Mouse (Mus musculus): ENCODE results near the gene Dnase2a. TPM values are rescaled to one million over a fixed set of nuclear protein-coding genes. Genes with fewer than 3 reads are reported as not detected.

Gene Dnase2a
- polyA plus RNA-seq, 1 experiment from 2014 or later, result 5.5 TPM

DNA sequence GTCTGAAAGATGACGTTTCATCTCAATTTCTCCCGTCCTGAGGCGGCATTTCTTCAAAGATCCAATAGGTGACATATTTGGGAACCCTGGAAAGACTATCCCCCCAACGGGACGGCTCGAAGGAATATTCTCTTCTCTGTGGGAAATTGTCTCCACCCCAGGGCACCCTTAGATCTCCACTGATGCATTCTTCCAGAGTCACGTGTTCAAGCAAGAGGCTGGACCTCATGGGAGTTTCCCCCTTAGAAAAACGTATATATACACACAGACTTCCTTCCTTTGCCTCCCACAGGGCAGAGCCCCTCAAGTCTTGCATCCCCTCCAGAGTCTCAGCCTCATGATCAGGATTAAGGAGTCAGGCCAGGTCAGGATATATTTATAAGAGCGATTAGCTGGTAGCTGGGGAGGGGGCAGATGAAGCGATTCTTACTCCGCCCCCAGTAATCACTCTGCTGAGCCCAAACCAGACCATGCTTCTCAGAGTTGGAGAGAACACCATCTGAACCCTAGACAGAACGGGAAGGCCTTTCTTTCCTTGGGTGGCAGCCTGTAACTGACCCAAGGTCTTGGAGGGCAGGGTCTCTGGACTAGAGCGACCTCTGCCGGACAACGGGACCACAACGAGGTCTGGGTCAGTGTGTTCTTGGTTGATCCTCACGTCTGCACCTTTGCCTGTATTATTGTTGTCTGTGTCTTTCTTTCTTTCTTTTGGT is 38.3 kb downstream of the Dnase2a start, which contains the start of gene Rtbdn:
TSS of gene Rtbdn (plus strand) at position 464 of the 713 bp plus-strand sequence.
- Histone ChIP-seq H3K36me3 (ENCODE audit: control insufficient read depth, insufficient read depth, low read length) (no peaks in the 10 kb centered on the region), H3K4me3 (ENCODE audit: control insufficient read depth in 1 of 2, insufficient read depth in 1 of 2, low read depth in 1 of 2, low read length in 2 of 2) (peak within 1 kb of the TSS; percentile 8 to 39; a peak in 3 of 4 replicates), H3K4me2 (ENCODE audit: low read length) (peak within 1 kb of the TSS; percentile 64), H3K27me3 (ENCODE audit: control insufficient read depth, insufficient read depth, low read length) (peaks cover 82% of the 10 kb centered on the region), H3K4me1 (ENCODE audit: control insufficient read depth in 2 of 2, insufficient read depth in 2 of 2, low read length in 2 of 2) (peaks cover 0 to 8% of the 10 kb centered on the region in 2 experiments; a peak in 1 of 4 replicates), H3K9me3 (ENCODE audit: control insufficient read depth, low read length) (no peaks in the 10 kb centered on the region), H3K27ac (replicated peaks in 1 of 2; ENCODE audit: control insufficient read depth in 1 of 2, insufficient read depth in 1 of 2, low read depth in 2 of 2, low read length in 2 of 2) (no peak within 1 kb of the TSS), H3K9ac (ENCODE audit: low read length) (no peak within 1 kb of the TSS)
- no peak for ATAC-seq (ENCODE audit: insufficient number of reproducible peaks, insufficient read depth, low FRiP score, low read depth)
- 12% methylated on average over 17 of the region's 17 CpGs for WGBS

DNA sequence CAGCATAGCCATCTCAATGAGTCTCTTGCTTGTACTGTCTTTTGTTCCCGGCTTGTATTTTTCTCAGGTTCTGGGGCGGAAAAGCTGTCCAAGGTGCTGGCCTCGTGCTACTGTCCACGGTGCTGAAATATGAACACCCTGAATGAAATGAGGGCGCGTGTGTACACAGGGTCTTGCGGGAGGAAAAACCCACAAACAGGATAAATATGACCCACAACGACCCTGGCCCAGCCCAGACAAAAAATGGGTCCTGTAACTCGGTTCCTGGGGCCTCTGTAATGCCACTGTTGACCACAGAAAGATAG is 38.8 kb downstream of the Dnase2a start:
- no peak for ATAC-seq (ENCODE audit: insufficient number of reproducible peaks, insufficient read depth, low FRiP score, low read depth)

DNA sequence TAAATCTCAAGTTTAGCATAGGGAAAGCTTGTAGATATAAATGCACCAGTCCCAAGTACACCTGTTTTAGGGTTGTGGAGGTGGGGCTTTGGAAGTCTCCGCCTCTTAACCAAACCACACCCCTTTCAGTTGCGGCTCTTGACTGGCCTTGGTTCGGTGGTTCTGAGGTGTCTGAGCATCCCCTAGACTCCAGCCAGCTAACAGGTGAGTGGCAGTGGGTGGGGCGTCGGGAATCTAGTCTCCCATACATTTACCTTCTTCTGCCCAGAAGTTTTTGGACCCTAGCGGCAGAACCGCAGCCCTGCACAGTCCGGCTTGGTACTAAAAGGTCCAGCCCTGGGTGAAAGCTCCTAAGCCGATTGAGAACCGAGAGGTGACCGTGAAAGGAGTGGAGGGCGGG is 41.4 kb downstream of the Dnase2a start:
- Histone ChIP-seq H3K4me3 (ENCODE audit: control insufficient read depth in 1 of 2, insufficient read depth in 1 of 2, low read depth in 1 of 2, low read length in 2 of 2) (no peak overlapping the region), H3K9me3 (ENCODE audit: control insufficient read depth, low read length) (no peaks in the 10 kb centered on the region), H3K9ac (ENCODE audit: low read length) (no peak overlapping the region), H3K4me2 (ENCODE audit: low read length) (no peak overlapping the region), H3K4me1 (ENCODE audit: control insufficient read depth in 2 of 2, insufficient read depth in 2 of 2, low read length in 2 of 2) (peaks cover 3 to 8% of the 10 kb centered on the region in 2 experiments; a peak in 2 of 4 replicates), H3K36me3 (ENCODE audit: control insufficient read depth, insufficient read depth, low read length) (no peaks in the 10 kb centered on the region), H3K27me3 (ENCODE audit: control insufficient read depth, insufficient read depth, low read length) (peaks cover 66% of the 10 kb centered on the region), H3K27ac (replicated peaks in 1 of 2; ENCODE audit: control insufficient read depth in 1 of 2, insufficient read depth in 1 of 2, low read depth in 2 of 2, low read length in 2 of 2) (no peak overlapping the region)
- no peak for ATAC-seq (ENCODE audit: insufficient number of reproducible peaks, insufficient read depth, low FRiP score, low read depth)
- WGBS, result 24% methylated on average over 12 of the region's 12 CpGs

More for the DNA sequence above, 38.8 kb downstream of the Dnase2a start:
- Histone ChIP-seq H3K9me3 (ENCODE audit: control insufficient read depth, low read length) (no peaks in the 10 kb centered on the region), H3K36me3 (ENCODE audit: control insufficient read depth, insufficient read depth, low read length) (no peaks in the 10 kb centered on the region), H3K27me3 (ENCODE audit: control insufficient read depth, insufficient read depth, low read length) (peaks cover 82% of the 10 kb centered on the region), H3K4me2 (ENCODE audit: low read length) (no peak overlapping the region), H3K27ac (replicated peaks in 1 of 2; ENCODE audit: control insufficient read depth in 1 of 2, insufficient read depth in 1 of 2, low read depth in 2 of 2, low read length in 2 of 2) (no peak overlapping the region), H3K9ac (ENCODE audit: low read length) (no peak overlapping the region), H3K4me3 (ENCODE audit: control insufficient read depth in 1 of 2, insufficient read depth in 1 of 2, low read depth in 1 of 2, low read length in 2 of 2) (no peak overlapping the region), H3K4me1 (ENCODE audit: control insufficient read depth in 2 of 2, insufficient read depth in 2 of 2, low read length in 2 of 2) (peaks cover 0 to 8% of the 10 kb centered on the region in 2 experiments; a peak in 1 of 4 replicates)
- 14% methylated on average over 9 of the region's 9 CpGs for WGBS

DNA sequence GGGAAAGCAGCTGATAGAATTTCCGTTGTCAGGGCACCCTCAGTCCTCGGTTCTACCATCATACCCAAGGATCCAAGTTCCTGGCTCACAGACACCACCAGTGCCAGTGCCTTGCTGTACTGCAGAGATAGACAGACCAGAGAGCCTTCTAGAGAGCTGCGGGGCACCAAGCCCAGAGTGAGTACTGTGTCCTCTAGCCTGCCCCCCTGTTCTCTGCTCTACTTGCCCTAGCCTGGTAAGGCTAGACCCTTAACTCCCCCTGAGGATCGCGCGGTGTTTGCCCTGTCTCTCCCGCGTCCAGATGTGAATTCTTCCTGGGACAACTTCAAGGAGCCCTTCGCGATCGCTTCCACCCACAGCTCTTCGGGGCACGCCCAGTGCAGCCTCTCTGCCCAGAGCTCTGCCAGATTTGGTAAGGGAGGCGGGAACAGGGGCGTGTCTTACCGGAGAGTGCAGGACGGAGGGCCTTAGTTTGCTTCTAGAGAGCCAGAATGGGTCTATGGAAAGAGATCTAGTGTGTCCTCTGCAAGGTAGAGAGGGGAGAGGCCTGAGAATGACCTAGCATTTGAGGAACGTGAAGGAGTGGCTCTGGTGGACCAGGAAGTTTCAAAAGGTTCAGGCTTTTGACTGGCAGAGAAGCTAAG is 44.4 kb downstream of the Dnase2a start:
- Histone ChIP-seq H3K9me3 (ENCODE audit: control insufficient read depth, low read length) (no peaks in the 10 kb centered on the region), H3K27me3 (ENCODE audit: control insufficient read depth, insufficient read depth, low read length) (peaks cover 38% of the 10 kb centered on the region), H3K9ac (ENCODE audit: low read length) (no peak overlapping the region), H3K27ac (replicated peaks in 1 of 2; ENCODE audit: control insufficient read depth in 1 of 2, insufficient read depth in 1 of 2, low read depth in 2 of 2, low read length in 2 of 2) (no peak overlapping the region), H3K4me3 (ENCODE audit: control insufficient read depth in 1 of 2, insufficient read depth in 1 of 2, low read depth in 1 of 2, low read length in 2 of 2) (0 out of 4 replicates have a peak overlapping the region, but pooled peaks of 1 of the 2 experiments have one; percentile 3), H3K36me3 (ENCODE audit: control insufficient read depth, insufficient read depth, low read length) (peaks cover 7% of the 10 kb centered on the region), H3K4me1 (ENCODE audit: control insufficient read depth in 2 of 2, insufficient read depth in 2 of 2, low read length in 2 of 2) (peaks cover 0 to 3% of the 10 kb centered on the region in 2 experiments; a peak in 1 of 4 replicates), H3K4me2 (ENCODE audit: low read length) (peak overlapping the region; percentile 31)
- ATAC-seq (ENCODE audit: insufficient number of reproducible peaks, insufficient read depth, low FRiP score, low read depth), result no peak
- 6% methylated on average over 18 of the region's 18 CpGs for WGBS

DNA sequence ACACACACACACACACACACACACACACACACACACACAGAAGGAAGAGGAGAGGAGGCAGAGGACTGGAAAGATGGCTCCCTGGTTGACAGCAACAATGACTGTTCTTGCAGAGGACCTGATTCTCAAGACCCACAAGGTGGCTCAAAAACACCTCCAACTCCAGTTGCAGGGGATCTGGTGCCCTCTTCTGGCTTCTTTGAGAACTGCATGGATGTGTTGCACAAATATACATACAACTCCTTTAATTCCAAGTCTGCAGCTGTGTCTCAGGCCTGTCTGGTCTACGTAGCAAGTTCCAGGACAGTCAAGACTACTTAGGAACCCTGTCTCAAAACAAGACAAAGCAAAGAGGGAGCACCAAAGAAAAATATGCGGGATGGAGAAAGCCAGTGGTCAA is 48.4 kb downstream of the Dnase2a start:
- 62% methylated on average over 2 of the region's 2 CpGs for WGBS
- Histone ChIP-seq H3K27ac (replicated peaks in 1 of 2; ENCODE audit: control insufficient read depth in 1 of 2, insufficient read depth in 1 of 2, low read depth in 2 of 2, low read length in 2 of 2) (no peak overlapping the region), H3K4me2 (ENCODE audit: low read length) (no peak overlapping the region), H3K27me3 (ENCODE audit: control insufficient read depth, insufficient read depth, low read length) (peaks cover 9% of the 10 kb centered on the region), H3K9me3 (ENCODE audit: control insufficient read depth, low read length) (no peaks in the 10 kb centered on the region), H3K4me3 (ENCODE audit: control insufficient read depth in 1 of 2, insufficient read depth in 1 of 2, low read depth in 1 of 2, low read length in 2 of 2) (no peak overlapping the region), H3K9ac (ENCODE audit: low read length) (no peak overlapping the region), H3K4me1 (ENCODE audit: control insufficient read depth in 2 of 2, insufficient read depth in 2 of 2, low read length in 2 of 2) (peaks cover 0 to 4% of the 10 kb centered on the region in 2 experiments; a peak in 1 of 4 replicates), H3K36me3 (ENCODE audit: control insufficient read depth, insufficient read depth, low read length) (peaks cover 31% of the 10 kb centered on the region)
- ATAC-seq (ENCODE audit: insufficient number of reproducible peaks, insufficient read depth, low FRiP score, low read depth), result no peak

DNA sequence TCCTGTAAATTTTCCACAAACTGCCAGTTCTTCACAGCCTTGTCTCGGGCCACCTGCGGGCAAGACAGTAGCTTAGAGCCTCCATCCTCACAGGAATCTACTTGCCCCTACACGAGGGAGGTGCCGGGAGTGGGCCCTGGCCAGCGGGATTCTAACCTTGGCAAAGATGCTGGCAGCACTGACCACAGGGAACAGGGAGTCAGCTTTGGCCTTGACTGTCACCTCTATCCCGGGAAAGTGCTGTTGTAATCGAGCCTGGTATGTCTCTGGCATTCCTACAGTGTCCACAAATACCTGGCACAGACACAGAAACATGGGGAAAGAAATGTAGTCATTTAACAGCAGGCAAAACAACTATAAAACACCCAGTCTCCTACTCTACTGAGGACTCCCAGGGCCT is 51.5 kb downstream of the Dnase2a start:
- Histone ChIP-seq H3K27me3 (ENCODE audit: control insufficient read depth, insufficient read depth, low read length) (no peaks in the 10 kb centered on the region), H3K4me3 (ENCODE audit: control insufficient read depth in 1 of 2, insufficient read depth in 1 of 2, low read depth in 1 of 2, low read length in 2 of 2) (no peak overlapping the region), H3K27ac (replicated peaks in 1 of 2; ENCODE audit: control insufficient read depth in 1 of 2, insufficient read depth in 1 of 2, low read depth in 2 of 2, low read length in 2 of 2) (no peak overlapping the region), H3K4me1 (ENCODE audit: control insufficient read depth in 2 of 2, insufficient read depth in 2 of 2, low read length in 2 of 2) (peaks cover 1 to 2% of the 10 kb centered on the region in 2 experiments; a peak in 3 of 4 replicates), H3K9me3 (ENCODE audit: control insufficient read depth, low read length) (no peaks in the 10 kb centered on the region), H3K9ac (ENCODE audit: low read length) (no peak overlapping the region), H3K36me3 (ENCODE audit: control insufficient read depth, insufficient read depth, low read length) (peaks cover 31% of the 10 kb centered on the region), H3K4me2 (ENCODE audit: low read length) (no peak overlapping the region)
- no peak for ATAC-seq (ENCODE audit: insufficient number of reproducible peaks, insufficient read depth, low FRiP score, low read depth)
- WGBS, result 74% methylated on average over 7 of the region's 7 CpGs

DNA sequence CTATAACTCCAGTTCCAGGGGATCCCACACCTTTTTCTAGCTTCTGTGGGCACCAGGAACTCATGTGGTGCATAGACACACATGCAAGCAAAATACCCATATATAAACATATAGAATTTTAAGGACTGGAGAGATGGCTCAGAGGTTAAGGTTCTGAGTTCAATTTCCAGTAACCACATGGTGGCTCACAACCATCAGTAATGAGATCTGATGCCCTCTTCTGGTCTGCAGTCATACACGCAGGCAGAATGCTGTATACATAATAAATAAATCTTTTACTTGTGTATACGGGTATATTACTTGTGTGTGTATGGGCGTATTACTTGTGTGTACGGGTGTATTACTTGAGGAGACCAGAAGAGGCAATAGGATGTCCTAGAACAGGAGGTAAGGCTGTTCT is 55.6 kb downstream of the Dnase2a start:
- ATAC-seq (ENCODE audit: insufficient number of reproducible peaks, insufficient read depth, low FRiP score, low read depth), result no peak
- no peak overlapping the region for H3K4me2 ChIP-seq (ENCODE audit: low read length)

More for the DNA sequence above, 55.6 kb downstream of the Dnase2a start:
- 89% methylated on average over 4 of the region's 4 CpGs for WGBS
- no peak overlapping the region for H3K9ac ChIP-seq (ENCODE audit: low read length)
- no peaks in the 10 kb centered on the region for H3K9me3 ChIP-seq (ENCODE audit: control insufficient read depth, low read length)
- peaks cover 17% of the 10 kb centered on the region; the same call in 1 of the 2 replicates for H3K36me3 ChIP-seq (ENCODE audit: control insufficient read depth, insufficient read depth, low read length)
- no peaks in the 10 kb centered on the region for H3K27me3 ChIP-seq (ENCODE audit: control insufficient read depth, insufficient read depth, low read length)
- H3K4me1 ChIP-seq (ENCODE audit: control insufficient read depth in 2 of 2, insufficient read depth in 2 of 2, low read length in 2 of 2), result peaks cover 13 to 26% of the 10 kb centered on the region in 2 experiments
- no peak overlapping the region for H3K4me3 ChIP-seq (ENCODE audit: control insufficient read depth in 1 of 2, insufficient read depth in 1 of 2, low read depth in 1 of 2, low read length in 2 of 2)
- no peak overlapping the region for H3K27ac ChIP-seq (replicated peaks in 1 of 2; ENCODE audit: control insufficient read depth in 1 of 2, insufficient read depth in 1 of 2, low read depth in 2 of 2, low read length in 2 of 2)

Data from heart, embryonic 14.5 days (tissue).